Mouse (Mus musculus) bone marrow, adult 2 months (tissue): ENCODE measurements around the gene Dbp.

Experiments used
- CTCF ChIP-seq: fragments of 200-500 bp; IDR thresholded peaks from 2 replicates; pipeline ENCODE4 v1.5.1; 2011; ENCODE audit warnings: low read length, control low read depth; ENCODE audit not compliant: control insufficient read depth, insufficient read depth
- POLR2A ChIP-seq: fragments of 200-500 bp; IDR thresholded peaks from 2 replicates; pipeline ENCODE4 v1.6.1; 2011; ENCODE audit warnings: low read depth, mild to moderate bottlenecking, control low read depth, low read length, borderline replicate concordance; ENCODE audit not compliant: control insufficient read depth

DNA sequence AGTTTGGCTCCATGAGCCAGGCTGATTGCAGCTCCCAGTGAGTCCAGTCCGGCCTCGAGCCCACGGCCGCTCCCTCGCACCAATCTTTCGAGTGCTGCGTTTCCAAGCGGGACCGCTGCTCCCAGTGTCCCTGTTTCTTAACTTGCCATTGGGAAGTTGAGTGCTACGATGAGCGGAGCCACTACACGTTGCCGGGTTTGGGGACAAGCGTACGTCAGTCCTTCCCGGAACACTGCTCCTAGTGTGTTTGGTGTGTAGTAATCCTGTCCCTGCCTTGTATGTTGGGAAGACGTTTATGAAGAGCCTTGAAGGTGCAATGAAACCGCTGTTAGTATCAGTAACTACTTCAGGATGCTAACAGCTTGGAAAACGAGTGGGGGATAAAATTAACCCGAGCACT lies 13.4 kb downstream of the Dbp start:
- TF ChIP-seq CTCF = no peak
- no peak for TF ChIP-seq POLR2A
